Mouse (Mus musculus): ENCODE data around the gene Cenpm. TPM values are rescaled to one million over a fixed set of nuclear protein-coding genes. Genes with fewer than 3 reads are reported as not detected.

The Cenpm gene
- polyA plus RNA-seq, 1 experiment: 43.2 TPM

DNA sequence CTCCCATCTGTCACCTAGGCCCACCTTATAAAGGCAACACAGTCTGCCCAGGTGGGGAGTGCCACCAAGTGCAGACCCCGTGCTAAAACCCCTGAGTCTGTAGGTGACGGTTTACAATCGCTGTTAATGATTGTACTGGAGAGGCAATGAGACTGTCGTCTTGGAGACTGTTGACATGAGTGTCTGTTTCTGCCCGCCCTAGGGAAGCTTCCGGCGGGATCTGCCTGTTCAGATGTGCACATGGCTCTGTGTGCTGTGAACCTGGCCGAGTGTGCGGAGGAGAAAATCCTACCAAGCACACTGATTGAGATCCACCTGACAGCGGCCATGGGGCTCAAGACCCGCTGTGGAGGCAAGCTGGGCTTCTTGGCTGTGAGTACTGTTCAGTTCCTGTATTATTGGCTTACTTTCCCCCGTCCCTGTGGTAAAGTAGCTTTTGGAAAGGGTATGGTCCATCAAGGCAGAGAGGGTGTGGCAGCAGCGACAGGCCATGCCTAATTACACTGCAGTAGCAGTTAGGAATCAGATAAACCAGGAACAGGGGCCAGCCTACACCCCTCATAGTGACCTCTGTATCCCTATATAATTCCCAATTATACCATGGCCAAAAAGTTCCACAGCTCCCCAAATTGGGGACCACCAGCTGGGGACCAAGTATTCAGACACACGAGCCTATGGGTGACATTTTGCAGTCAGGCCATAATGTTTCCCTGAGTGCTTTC, 59.3 kb downstream of the Cenpm start:
- Histone ChIP-seq H3K27ac (ENCODE audit: insufficient read depth, low read length) (no peak overlapping the region), H3K27me3 (ENCODE audit: control insufficient read depth, insufficient read depth, low read length, poor library complexity, severe bottlenecking) (no peaks in the 10 kb centered on the region), H3K4me3 (ENCODE audit: low read depth, low read length) (no peak overlapping the region), H3K4me1 (ENCODE audit: control insufficient read depth, insufficient read depth, low read length) (peaks cover 2% of the 10 kb centered on the region), H3K9me3 (replicated peaks; ENCODE audit: control insufficient read depth, insufficient read depth, low read length, poor library complexity, severe bottlenecking) (peaks cover 12% of the 10 kb centered on the region), H3K36me3 (ENCODE audit: control insufficient read depth, insufficient read depth, low read length, poor library complexity, severe bottlenecking) (peaks cover 51% of the 10 kb centered on the region), H3K9ac (ENCODE audit: low read depth, poor library complexity, severe bottlenecking) (no peak overlapping the region)
- no peak for TF ChIP-seq CTCF (IDR thresholded peaks at IDR 0.05; ENCODE audit: low read depth, low read length)
- no peak for TF ChIP-seq EP300 (IDR thresholded peaks at IDR 0.05; ENCODE audit: insufficient read depth, low read depth, low read length)
- no peak for TF ChIP-seq POLR2A (IDR thresholded peaks at IDR 0.05; ENCODE audit: insufficient read depth, low read length)

GRCm38 (mm10) chr15:82184656-82185055, 59.9 kb downstream of the Cenpm start:
- Histone ChIP-seq H3K27ac (ENCODE audit: insufficient read depth, low read length) (no peak overlapping the region), H3K36me3 (ENCODE audit: control insufficient read depth, insufficient read depth, low read length, poor library complexity, severe bottlenecking) (peaks cover 57% of the 10 kb centered on the region)
- TF ChIP-seq CTCF (IDR thresholded peaks at IDR 0.05; ENCODE audit: low read depth, low read length) (no peak), EP300 (IDR thresholded peaks at IDR 0.05; ENCODE audit: insufficient read depth, low read depth, low read length) (no peak), POLR2A (IDR thresholded peaks at IDR 0.05; ENCODE audit: insufficient read depth, low read length) (no peak)

GRCm38 (mm10) chr15:82184183-82184582, 60.4 kb downstream of the Cenpm start:
- Histone ChIP-seq H3K4me3 (ENCODE audit: low read depth, low read length) (no peak overlapping the region), H3K9me3 (replicated peaks; ENCODE audit: control insufficient read depth, insufficient read depth, low read length, poor library complexity, severe bottlenecking) (peaks cover 12% of the 10 kb centered on the region), H3K36me3 (ENCODE audit: control insufficient read depth, insufficient read depth, low read length, poor library complexity, severe bottlenecking) (peaks cover 59% of the 10 kb centered on the region), H3K4me1 (ENCODE audit: control insufficient read depth, insufficient read depth, low read length) (peaks cover 2% of the 10 kb centered on the region), H3K9ac (ENCODE audit: low read depth, poor library complexity, severe bottlenecking) (no peak overlapping the region), H3K27me3 (ENCODE audit: control insufficient read depth, insufficient read depth, low read length, poor library complexity, severe bottlenecking) (no peaks in the 10 kb centered on the region), H3K27ac (ENCODE audit: insufficient read depth, low read length) (no peak overlapping the region)
- no peak for TF ChIP-seq CTCF (IDR thresholded peaks at IDR 0.05; ENCODE audit: low read depth, low read length)

More at GRCm38 (mm10) chr15:82184656-82185055, 59.9 kb downstream of the Cenpm start:
- peaks cover 2% of the 10 kb centered on the region for H3K4me1 ChIP-seq (ENCODE audit: control insufficient read depth, insufficient read depth, low read length)
- H3K9ac ChIP-seq (ENCODE audit: low read depth, poor library complexity, severe bottlenecking): no peak overlapping the region
- H3K9me3 ChIP-seq (replicated peaks; ENCODE audit: control insufficient read depth, insufficient read depth, low read length, poor library complexity, severe bottlenecking): peaks cover 12% of the 10 kb centered on the region
- no peaks in the 10 kb centered on the region for H3K27me3 ChIP-seq (ENCODE audit: control insufficient read depth, insufficient read depth, low read length, poor library complexity, severe bottlenecking)
- H3K4me3 ChIP-seq (ENCODE audit: low read depth, low read length): no peak overlapping the region

Other genes starting within 250 kb of the Cenpm start
- gene Desi1, start 210.9 kb downstream of the Cenpm start, polyA plus RNA-seq (2011; ENCODE audit: insufficient read depth, insufficient read length, low read depth, missing spikeins): 45.4 and 45.9 TPM in 2 replicates
- 271 and 279 TPM in 2 replicates for gene Snu13, start 197.2 kb downstream of the Cenpm start, polyA plus RNA-seq (2011; ENCODE audit: insufficient read depth, insufficient read length, low read depth, missing spikeins)
- not detected in 2 replicates for gene 4930407I10Rik, start 185.6 kb downstream of the Cenpm start, polyA plus RNA-seq (2011; ENCODE audit: insufficient read depth, insufficient read length, low read depth, missing spikeins)
- 0.23 TPM in 1 of 2 replicates, not detected in the other for gene Mei1, start 174.8 kb downstream of the Cenpm start, polyA plus RNA-seq (2011; ENCODE audit: insufficient read depth, insufficient read length, low read depth, missing spikeins)
- 13.7 and 15.0 TPM in 2 replicates for gene Ccdc134, start 116.8 kb downstream of the Cenpm start, polyA plus RNA-seq (2011; ENCODE audit: insufficient read depth, insufficient read length, low read depth, missing spikeins)
- gene Srebf2, start 97.6 kb downstream of the Cenpm start, polyA plus RNA-seq (2011; ENCODE audit: insufficient read depth, insufficient read length, low read depth, missing spikeins): 205 and 210 TPM in 2 replicates
- gene Shisa8, start 31.9 kb downstream of the Cenpm start, polyA plus RNA-seq (2011; ENCODE audit: insufficient read depth, insufficient read length, low read depth, missing spikeins): 6.8 and 7.4 TPM in 2 replicates
- gene Tnfrsf13c, start 20.4 kb downstream of the Cenpm start, polyA plus RNA-seq (2011; ENCODE audit: insufficient read depth, insufficient read length, low read depth, missing spikeins): 1.9 and 2.3 TPM in 2 replicates
- gene 1500009C09Rik, start 7.6 kb upstream of the Cenpm start, polyA plus RNA-seq (2011; ENCODE audit: insufficient read depth, insufficient read length, low read depth, missing spikeins): not detected in 2 replicates
- 8.8 and 9.7 TPM in 2 replicates for gene Sept3, start 30.1 kb upstream of the Cenpm start, polyA plus RNA-seq (2011; ENCODE audit: insufficient read depth, insufficient read length, low read depth, missing spikeins)
- 0.70 and 1.1 TPM in 2 replicates for gene Wbp2nl, start 54.2 kb upstream of the Cenpm start, polyA plus RNA-seq (2011; ENCODE audit: insufficient read depth, insufficient read length, low read depth, missing spikeins)
- 29.5 and 30.0 TPM in 2 replicates for gene Naga, start 94.2 kb upstream of the Cenpm start, polyA plus RNA-seq (2011; ENCODE audit: insufficient read depth, insufficient read length, low read depth, missing spikeins)
- gene Pheta2, start 94.2 kb upstream of the Cenpm start, polyA plus RNA-seq (2011; ENCODE audit: insufficient read depth, insufficient read length, low read depth, missing spikeins): 1.8 and 2.7 TPM in 2 replicates
- 84.8 and 86.7 TPM in 2 replicates for gene Smdt1, start 94.2 kb upstream of the Cenpm start, polyA plus RNA-seq (2011; ENCODE audit: insufficient read depth, insufficient read length, low read depth, missing spikeins)
- gene Ndufa6, start 109.6 kb upstream of the Cenpm start, polyA plus RNA-seq (2011; ENCODE audit: insufficient read depth, insufficient read length, low read depth, missing spikeins): 212 and 236 TPM in 2 replicates
- 1.1 and 1.9 TPM in 2 replicates for gene Cyp2d22, start 135.5 kb upstream of the Cenpm start, polyA plus RNA-seq (2011; ENCODE audit: insufficient read depth, insufficient read length, low read depth, missing spikeins)
- gene Cyp2d11, start 149.3 kb upstream of the Cenpm start, polyA plus RNA-seq (2011; ENCODE audit: insufficient read depth, insufficient read length, low read depth, missing spikeins): not detected in 2 replicates
- gene Cyp2d10, start 162.4 kb upstream of the Cenpm start, polyA plus RNA-seq (2011; ENCODE audit: insufficient read depth, insufficient read length, low read depth, missing spikeins): not detected in 2 replicates
- gene Cyp2d9, start 188.7 kb upstream of the Cenpm start, polyA plus RNA-seq (2011; ENCODE audit: insufficient read depth, insufficient read length, low read depth, missing spikeins): not detected in 2 replicates

Measured in ES-Bruce4 (cell line).